Mouse (Mus musculus) cerebellum, adult 2 months (tissue): ENCODE data around the gene Bud23.

Source experiments
- CTCF ChIP-seq: fragments of 200-500 bp; IDR thresholded peaks from 2 replicates; pipeline ENCODE4 v1.5.1; 2011; ENCODE audit warnings: low read depth, mild to moderate bottlenecking, control low read depth, low read length, moderate library complexity, borderline replicate concordance; ENCODE audit not compliant: insufficient read depth
- POLR2A ChIP-seq: fragments of 200-500 bp; IDR thresholded peaks from 2 replicates; pipeline ENCODE4 v1.6.1; 2011; ENCODE audit warnings: low read length, control low read depth, borderline replicate concordance; ENCODE audit not compliant: insufficient read depth

DNA sequence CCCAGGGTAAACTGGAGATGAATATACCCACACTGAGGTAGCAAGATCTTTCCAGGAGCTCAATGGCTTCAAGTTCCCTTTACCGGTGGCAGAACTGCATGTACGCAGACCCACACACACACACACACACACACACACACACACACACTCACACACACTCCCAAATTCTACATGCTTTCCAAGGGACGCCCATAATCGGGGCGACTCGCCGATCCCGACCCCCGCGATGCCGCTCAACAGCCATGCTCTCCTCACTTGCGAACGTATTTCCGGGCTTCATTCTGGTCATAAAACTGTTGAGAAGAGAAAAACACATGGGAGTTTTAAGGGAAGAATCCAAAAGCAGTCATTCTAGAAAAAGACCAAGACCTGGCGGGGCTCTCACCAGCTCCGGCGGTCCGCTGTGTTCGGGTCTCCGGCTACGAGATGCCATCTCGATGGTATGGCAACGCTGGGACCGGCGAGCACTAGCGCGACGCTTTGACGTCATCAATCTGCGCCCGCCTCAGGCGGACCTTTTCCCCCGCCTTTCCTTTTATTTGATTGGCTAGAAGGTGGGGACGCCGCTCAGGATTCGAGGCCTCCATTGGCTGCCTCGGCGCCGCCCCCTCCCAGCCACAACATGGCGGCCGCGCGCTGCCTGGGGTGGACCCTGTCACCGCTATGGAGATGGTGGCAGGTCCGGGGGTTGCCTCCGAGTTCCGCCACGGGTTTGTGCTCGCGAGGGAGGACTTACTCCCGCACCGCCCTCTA is 954 bp downstream of the Bud23 start, which contains the start of gene Dnajc30:
- TF ChIP-seq CTCF (no peak), POLR2A (peak; percentile 86)
